Mouse (Mus musculus) cerebellum, postnatal 25 days (tissue): ENCODE data around the gene Fbxl8.

Experiments
- DNase-seq, 2 experiments: peaks; one replicate each; pipeline ENCODE4 v3.0.0; 2021; ENCODE audit warnings: mixed read lengths in 2 of 2

Gene Fbxl8

GRCm38 (mm10) chr8:105285514-105285913, 21.1 kb downstream of the Fbxl8 start:
- DNase-seq: peak in 1 of 2 experiments; percentile 30

DNA sequence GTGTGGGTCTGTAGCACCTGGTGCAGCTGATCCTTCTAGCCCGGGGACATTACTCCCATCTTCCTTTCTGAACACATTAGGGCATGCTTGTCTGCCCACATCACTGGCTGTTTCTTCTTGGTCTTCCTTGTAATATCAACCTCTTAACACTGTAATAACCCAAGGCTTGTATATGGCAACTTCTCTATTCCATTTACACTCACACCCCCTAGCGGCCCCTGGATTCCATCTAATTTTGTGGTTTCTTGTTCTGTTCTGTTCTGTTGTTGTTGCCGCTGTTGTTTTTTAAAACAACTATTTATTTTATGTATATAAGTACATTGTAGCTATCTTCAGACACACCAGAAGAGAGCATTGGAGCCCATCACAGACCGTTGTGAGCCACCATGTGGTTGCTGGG, 22.5 kb downstream of the Fbxl8 start:
- DNase-seq: no peak

DNA sequence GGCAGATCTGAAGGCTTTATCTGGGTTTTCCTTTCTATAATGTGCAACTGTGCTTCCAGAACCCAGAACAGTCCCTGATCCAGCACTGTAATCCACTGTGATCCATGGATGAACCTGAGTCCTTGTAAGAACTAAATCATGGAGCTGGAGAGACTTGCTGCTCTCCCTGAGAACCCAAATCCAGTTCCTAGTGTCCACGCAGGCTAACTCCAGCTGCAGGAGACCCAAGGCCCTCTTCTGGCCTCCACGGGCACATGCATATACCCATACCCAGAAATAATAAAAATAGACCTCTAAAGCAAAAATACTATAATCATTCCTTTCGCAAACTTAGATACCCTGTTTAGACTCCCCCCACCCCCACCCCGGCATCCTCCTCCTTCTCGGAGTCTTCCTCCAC, 23.8 kb downstream of the Fbxl8 start:
- DNase-seq: peak in 1 of 2 experiments; percentile 13

GRCm38 (mm10) chr8:105288958-105289732, 24.7 kb downstream of the Fbxl8 start:
- DNase-seq: peak; percentile 98 to 99

- peak; percentile 73 to 77 for DNase-seq
Observed at GRCm38 (mm10) chr8:105289805-105290460, 25.5 kb downstream of the Fbxl8 start, which contains the start of gene 4931428F04Rik. Gene 4931428F04Rik (minus strand): TSS chr8:105289864.

- peak; percentile 88 to 97 for DNase-seq
Observed at GRCm38 (mm10) chr8:105290554-105291314, 26.3 kb downstream of the Fbxl8 start.

DNA sequence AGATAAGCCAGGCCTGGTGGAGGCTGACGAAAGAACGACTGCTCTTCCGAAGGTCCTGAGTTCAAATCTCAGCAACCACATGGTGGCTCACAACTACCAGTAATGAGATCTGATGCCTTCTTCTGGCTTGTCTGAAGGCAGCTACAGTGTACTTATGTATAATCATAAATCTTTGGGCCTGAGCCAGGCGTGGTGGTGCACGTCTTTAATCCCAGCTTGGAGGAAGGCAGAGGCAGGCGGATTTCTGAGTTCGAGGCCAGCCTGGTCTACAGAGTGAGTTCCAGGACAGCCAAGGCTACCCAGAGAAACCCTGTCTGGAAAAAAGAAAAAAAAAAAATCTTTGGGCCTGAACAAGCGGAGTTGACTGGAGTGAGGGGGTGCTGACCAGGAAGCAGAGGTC, 26.9 kb downstream of the Fbxl8 start:
- peak in 1 of 2 experiments; percentile 39 for DNase-seq

DNA sequence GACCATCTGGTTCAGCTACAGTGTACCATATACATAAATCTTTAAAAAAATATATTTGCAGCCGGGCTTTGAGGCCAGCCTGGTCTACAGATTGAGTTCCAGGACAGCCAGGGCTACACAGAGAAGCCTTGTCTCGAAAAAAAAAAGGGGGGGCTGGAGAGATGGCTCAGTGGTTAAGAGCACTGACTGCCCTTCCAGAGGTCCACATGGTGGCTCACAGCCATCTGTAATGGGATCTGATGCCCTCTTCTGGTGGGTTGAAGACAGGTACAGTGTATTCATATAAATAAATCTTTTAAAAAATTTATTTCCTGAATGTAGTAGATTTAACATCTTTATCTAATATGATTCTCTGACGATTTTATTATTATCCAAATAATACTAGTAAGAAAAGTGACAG, 27.4 kb downstream of the Fbxl8 start:
- peak in 1 of 2 experiments; percentile 43 for DNase-seq

DNA sequence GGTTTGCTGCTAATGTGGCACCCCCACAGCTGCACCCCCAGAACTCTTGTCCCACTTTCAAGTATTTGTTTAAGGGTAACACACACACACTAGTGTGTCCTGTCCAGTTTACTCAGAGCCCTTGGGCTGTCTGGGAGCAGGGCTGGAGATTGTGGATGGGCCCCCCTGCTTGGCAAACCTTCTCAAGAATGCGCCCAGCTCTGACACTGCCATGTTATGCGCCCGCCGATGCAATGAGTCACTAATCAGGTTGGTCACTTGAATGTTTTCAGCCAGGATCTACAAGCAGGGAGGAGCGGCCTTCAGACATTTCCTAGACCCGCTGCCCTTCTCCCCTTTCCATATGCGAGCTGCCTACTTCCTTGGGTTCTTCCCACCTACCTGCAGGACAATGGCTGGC, 28.0 kb downstream of the Fbxl8 start:
- peak in 1 of 2 experiments; percentile 47 for DNase-seq

GRCm38 (mm10) chr8:105293405-105293804, 29.0 kb downstream of the Fbxl8 start:
- peak; percentile 86 to 87 for DNase-seq

DNA sequence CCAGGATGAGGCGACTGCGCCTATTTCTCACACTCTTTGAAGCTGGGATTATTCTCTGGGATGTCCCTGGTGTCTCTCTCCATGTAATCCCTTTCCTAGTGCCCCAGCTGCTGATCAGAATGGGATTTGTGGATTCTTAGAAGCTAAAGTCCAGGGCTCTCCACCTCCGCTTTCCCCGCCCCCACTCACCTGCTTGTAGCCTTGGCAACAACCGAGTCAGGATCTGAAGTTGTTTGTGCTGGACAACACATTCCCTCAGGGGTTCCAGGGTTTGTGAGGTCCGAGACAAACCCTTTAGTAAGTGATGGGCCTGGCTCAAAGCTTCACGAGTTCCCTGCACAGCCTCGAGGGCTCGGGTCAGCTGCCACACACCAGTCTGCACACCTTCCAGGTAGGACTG, 30.3 kb downstream of the Fbxl8 start:
- DNase-seq: no peak

DNA sequence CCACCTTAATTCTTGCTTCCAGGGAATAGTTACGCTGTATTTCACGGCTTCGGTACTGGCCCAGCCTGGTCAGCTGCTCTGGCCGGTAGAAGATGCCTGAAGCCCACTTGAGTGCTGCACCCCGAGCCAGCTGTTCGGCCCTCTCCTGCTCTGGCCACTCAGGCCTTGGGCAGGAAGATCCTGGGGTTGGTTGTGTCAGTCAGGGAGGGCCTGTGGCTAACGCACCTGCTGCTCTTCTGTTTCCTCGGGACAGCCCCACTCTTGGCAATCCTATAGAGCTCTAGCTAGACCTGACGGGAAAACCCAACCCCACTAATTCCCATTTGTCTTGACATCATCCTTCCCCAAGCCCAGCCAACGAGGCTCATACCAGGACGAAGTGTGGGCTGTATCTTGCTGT, 30.8 kb downstream of the Fbxl8 start:
- DNase-seq: no peak

GRCm38 (mm10) chr8:105295895-105296573, 31.6 kb downstream of the Fbxl8 start, which contains the start of gene Exoc3l:
Gene Exoc3l (minus strand): TSS chr8:105296101.
- DNase-seq: no peak

- peak; percentile 91 to 95 for DNase-seq
Observed at GRCm38 (mm10) chr8:105297511-105298192, 33.2 kb downstream of the Fbxl8 start, which contains the start of gene E2f4. Gene E2f4 (plus strand): TSS chr8:105297663.

GRCm38 (mm10) chr8:105298351-105299252, 34.2 kb downstream of the Fbxl8 start:
- DNase-seq: no peak

- DNase-seq: no peak
Observed at GRCm38 (mm10) chr8:105299962-105300361, 35.5 kb downstream of the Fbxl8 start.

- DNase-seq: no peak
Observed at GRCm38 (mm10) chr8:105303396-105303795, 38.9 kb downstream of the Fbxl8 start.

GRCm38 (mm10) chr8:105303874-105304273, 39.4 kb downstream of the Fbxl8 start:
- DNase-seq: no peak

GRCm38 (mm10) chr8:105304325-105305210, 40.1 kb downstream of the Fbxl8 start:
- DNase-seq: peak in 1 of 2 experiments; percentile 38
